Mouse (Mus musculus) heart, postnatal 14 days (tissue): ENCODE measurements at regions not wholly inside any gene's neighbourhood (a gene's known extent, or its start where the extent isn't known, plus 50 kb on each side); places are given as distances from the start of the nearest gene placed in this dataset.

ENCODE experiments used
- DNase-seq, 2 experiments: peaks; one replicate each; pipeline ENCODE4 v3.0.0; 2021 to 2022
- intact Hi-C: fragments of 180-260 bp; cut with DNase I; formaldehyde crosslinking; loops from one replicate; pipeline ENCODE4 v1.15.1; 2025

DNA sequence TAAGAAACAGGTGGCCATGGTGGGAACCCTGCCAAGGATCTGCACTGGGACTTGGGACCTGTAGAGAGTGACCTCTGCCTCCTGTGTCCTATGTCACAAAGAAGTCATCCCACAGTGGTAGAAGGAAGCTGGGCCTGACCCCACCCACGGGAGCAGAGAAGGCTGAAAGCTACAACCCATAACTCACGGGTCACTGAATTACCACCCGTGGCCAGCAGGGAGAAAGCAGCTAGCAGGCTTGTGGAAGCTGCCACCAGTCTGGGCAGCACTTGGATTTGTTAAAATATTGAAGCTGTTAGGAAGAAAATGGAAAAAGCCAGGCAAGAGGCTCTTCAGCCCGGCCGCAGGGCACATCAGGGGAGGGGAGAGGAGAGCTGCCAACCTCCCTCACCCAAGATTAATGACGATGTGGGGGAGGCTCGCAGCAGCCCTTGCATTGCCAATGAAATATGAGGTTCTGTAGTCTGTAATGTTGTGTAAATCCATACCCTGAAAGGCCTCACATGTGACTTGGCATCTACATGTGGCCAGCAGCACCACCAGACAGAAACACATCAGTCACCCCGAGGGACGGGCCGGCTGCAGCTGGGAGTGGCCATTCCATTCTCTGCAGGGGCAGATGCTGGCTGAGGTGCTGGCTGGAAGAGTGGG is 94.5 kb downstream of the Olfm1 start:
- intact Hi-C loops = no loop called here
- no peak for DNase-seq

DNA sequence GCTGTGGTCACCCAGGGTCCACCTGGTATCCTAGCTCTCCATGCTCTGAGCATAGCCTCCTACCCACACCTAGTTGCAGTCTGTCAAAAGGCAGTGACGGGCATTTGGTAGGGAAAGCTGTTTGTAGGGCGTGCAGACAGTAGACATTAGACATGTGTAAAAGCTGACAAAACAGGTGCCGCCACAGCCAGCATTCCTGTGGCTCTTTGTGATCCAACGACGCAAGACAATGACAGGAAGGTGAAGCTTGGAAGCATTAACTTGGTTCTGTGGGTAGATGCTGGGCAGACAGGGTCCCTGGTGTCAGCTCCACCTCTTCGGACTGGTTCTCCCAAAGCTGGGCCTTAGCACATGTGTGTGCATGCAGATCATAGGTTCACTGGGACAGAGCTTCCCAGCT is 96.5 kb downstream of the Olfm1 start:
- intact Hi-C loops = no loop called here
- DNase-seq = no peak

DNA sequence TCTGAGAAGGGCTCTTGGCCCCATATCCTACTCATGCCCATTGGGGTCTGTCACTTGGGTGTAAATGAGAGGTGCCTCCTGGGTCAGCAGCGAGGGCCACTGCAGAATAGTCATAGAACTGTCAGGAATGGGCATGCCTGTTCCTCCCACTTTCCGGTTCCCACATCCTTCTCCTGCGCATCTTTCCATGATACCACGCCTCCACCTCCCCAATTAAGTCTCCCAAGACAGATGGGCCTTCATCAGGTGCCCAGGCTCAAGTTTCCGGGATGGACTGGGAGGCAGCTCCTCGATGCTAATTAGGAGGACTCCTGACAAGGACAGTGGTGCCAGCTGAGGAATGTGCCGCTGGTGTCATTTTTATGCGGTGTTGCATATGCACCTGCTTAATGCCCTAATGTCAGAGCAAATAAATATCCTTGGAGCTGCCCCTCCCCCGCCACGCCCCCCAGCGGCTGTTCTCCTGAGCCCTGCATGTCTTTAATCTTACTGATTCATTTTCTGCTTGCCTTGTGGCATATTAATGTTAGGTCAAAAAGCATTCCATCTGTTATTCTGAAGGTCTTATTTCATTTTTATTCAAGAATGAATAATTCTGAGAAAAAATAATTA is 97.2 kb downstream of the Olfm1 start:
- intact Hi-C loops = no loop called here
- no peak for DNase-seq

DNA sequence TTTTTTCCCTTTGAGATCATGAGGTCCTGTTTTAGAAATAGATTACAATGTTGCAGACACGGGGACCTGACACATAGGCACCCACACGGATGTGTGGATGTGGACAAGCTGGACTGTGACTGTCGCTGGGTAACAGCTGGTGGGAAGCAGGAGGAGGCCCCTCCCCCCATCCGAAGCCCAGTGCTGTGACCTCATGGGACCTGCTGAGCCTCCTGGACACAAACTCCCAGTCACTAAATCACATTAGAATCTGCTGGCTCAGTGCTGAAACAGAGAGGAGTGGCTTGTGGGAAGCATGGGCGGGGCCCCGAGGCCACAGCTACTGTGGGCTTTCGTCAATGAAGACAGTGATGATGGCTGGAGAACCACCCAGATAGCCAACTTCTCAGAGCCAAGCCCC is 101.7 kb downstream of the Olfm1 start:
- intact Hi-C loops = no loop called here
- peak; percentile 25 to 43 for DNase-seq

DNA sequence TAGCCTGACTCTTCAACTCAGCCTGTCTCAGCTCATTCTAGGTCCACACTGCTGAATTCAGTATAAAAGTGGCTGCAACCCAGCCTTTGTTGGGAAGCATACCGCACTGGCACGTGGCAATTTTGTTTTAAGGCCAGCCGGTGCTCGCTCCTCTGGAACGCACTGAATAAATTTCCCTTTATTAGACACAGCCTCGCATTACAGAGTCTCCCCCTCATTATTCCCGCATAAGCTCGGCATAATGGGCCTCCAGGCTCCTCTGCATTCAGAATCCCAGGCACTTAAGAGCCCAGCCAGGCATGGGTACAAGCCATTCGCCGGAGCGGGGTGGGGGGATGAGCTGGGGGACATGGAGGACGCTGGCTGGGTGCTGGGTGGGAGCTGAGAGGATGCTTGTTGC is 103.4 kb downstream of the Olfm1 start:
- no peak for DNase-seq
- intact Hi-C loops = no loop called here

DNA sequence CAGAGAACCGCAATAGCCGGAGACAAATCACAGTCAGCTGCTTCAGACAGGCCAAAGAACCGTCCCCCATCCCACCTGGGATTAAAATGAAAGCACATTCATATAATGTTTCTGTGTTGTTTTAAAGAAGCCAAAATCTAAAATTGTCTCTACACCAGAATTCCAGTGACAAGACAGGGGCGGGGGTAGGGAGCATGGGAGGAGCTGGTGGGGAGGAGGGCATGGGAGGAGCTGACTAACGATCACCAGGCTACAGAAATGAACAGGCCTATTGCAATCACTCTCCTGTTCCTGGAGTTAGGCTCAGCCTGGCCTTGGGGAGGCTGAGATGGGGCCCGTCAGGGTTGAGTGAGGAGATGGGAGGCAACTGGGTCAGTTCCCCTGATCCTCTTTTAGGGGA is 105.9 kb downstream of the Olfm1 start:
- intact Hi-C loops = no loop called here

DNA sequence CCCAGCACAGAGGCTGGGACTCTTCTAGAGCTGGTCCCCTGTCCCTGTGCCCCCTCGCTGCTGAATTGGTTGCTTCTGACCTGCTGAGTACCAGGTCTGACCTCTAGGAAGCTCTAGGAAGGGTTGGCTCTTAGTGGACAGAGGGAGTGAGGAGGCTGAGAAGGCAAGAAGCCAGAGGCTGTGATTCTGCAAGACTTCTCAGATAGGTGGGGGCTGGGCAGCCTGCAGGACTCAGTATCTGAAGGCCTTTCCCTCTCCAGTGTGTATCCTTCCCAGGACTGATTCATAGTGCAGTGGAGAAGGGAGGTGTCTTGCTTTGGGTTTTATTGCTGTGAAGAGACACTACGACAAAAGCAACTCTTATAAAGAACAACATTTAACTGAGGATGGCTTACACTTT is 106.6 kb downstream of the Olfm1 start:
- DNase-seq = no peak
- intact Hi-C loops = no loop called here

More for the DNA sequence above, 105.9 kb downstream of the Olfm1 start:
- DNase-seq = no peak

DNA sequence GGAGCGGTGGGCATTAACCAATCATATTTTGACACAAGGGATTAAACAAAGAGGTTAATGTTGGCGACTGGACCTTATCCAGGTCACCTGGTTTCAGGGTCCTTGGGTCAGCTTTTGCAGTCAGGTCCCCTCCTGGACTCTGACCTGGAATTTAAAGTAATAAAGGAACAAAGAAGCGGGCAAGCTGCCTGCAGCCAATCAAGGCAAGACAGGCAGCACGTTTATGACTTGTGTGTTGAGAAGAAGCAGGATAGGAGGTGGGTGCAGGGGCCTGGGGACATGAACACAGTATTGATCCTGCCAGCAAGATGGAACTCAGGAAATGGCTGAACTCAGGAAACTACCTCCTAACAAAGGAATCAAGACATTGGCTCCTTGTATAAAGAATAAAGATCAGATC is 108.5 kb downstream of the Olfm1 start:
- no peak for DNase-seq
- intact Hi-C loops = loop anchor here (5.0 kb wide), 3 partner anchors 76 to 529 kb away; no protein-coding TSS in a partner anchor

DNA sequence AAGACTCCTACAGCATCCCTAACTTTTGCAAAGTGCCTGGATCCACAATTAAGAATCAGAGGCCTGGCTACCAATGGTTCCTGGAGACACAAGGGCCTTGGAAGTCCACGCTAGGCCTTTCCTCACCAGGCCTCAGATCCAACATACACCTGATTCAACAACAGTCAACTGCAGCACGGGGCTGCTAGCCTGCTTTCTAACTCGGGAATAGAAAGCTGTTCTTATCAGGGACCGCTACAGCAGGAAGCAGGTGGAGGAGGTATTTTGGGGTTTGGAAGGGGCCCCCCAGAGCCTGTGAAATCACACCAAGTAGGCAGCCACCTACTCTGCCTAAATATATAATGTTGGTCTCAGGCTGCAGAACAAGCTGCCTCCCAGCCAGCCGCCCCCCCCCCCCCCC is 111.1 kb downstream of the Olfm1 start:
- intact Hi-C loops = loop anchor here (1.0 to 5.0 kb wide), 4 partner anchors 73 to 532 kb away; no protein-coding TSS in a partner anchor
- DNase-seq = no peak

DNA sequence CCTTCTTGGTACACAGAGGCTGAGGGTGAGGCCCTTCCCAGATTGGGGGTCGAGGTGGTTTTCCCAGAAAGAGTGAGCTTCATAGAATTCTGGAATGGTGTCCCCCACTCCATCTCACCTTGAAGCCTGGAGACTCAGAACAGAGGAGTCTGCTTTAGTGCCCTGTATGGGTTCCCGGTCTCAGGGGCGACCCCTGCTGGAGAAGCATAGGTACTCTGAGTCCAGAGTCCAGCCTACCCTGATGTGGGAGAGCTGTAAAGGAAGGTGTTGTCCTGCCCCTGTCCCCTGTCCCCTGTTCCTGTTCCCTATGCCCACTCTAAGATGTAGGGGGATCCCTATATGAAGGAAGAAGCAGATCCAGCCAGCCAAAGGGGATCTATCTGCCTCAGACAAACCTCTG is 111.9 kb downstream of the Olfm1 start:
- intact Hi-C loops = loop anchor here (1.0 to 5.0 kb wide), 4 partner anchors 73 to 532 kb away; no protein-coding TSS in a partner anchor
- peak; percentile 72 to 80 for DNase-seq

DNA sequence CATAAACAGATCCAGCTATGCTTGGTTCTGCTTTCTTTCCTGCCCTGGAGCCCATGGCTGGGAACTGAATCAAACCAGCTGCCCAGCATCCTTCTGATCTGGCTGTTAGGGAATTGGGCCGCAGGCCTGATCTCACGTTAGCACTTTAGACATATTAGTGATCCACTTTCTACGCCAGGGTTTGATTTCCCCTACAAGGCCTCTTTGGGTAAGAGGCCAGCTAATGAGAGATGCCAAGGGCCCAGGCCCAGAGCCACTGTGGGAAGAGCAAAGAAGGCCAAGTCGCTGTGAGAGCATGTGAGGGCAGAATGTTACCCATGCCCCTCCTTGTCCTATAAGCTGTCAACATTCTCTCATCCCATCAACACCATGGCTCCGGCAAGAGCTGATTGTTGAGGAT is 116.3 kb downstream of the Olfm1 start:
- intact Hi-C loops = no loop called here
- peak; percentile 19 to 52 for DNase-seq

DNA sequence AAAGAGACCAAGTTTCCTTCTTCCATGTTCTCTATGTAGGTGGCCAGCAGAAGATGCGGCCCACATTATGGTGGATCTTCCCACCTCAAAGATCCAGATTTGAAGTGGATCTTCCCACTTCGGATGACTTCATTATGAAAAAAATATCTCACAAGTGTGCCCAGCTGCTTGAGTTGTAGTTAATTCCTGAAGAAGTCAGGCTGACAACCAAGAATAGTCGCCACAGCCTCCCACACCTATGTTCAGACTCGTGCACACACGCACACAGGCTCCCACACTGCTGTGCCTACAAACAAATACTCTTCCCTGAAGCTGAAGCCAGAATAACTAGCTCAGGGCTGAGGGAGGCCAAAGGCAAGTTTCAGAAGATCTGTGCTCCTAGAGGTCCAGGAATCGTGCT is 119.4 kb downstream of the Olfm1 start:
- intact Hi-C loops = no loop called here
- no peak for DNase-seq

DNA sequence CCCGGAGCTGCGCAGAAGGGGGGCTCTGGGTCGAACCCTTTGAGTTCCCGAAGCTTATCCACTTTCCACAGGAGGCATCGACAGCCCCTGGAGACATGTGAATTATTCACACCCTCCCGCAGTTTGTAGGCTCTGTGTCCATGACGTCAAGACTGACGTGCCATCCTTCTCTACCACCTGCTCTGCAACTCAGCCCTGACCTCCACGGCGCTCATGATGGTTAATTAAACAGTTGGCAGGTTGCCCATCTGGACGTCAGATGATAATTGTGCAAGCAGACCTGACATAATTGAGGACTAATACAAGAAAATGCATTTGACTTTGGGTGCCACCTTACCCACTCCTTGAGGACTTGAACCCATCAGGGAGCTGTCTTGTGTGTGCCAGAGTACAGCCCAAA is 121.1 kb upstream of the Ppp1r26 start:
- DNase-seq = no peak
- intact Hi-C loops = no loop called here

DNA sequence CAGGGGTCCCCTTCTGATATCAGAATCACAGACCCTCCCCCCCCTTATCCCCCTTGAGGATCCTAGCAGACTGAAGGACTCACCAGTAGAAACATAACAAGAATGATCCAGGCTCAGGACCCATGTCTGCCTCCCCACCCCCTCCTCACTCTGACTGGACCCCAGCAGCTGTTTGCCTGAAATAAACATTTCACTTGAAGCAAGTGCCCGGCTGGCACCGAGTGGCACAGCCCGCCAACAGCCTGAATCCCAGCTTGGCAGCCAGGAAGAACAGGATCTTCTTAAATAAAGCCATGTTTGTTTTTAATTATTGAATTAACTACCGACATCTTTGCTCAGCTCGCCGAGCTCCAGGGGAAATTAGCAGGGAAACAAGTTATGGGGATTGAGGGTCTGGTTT is 120.5 kb upstream of the Ppp1r26 start:
- intact Hi-C loops = no loop called here
- no peak for DNase-seq

DNA sequence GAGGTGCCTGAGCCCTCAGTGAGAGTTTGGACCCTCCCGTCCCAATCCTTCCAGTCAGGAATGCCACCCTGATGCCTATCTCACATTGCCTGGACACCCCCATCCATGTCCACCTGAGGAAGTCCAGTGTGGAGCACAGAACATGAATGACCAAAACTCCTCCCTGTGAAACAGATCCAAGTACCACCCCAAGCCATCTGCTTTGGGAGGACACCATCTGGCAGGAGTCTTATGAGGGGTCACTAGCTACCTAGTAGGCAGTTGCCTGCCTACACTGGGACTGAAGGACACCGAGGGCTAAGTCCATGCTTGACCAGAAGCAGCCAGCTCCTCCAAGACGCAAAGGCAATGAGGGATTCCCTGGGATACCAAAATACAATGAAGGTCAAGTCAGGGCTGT is 119.9 kb upstream of the Ppp1r26 start:
- intact Hi-C loops = no loop called here

DNA sequence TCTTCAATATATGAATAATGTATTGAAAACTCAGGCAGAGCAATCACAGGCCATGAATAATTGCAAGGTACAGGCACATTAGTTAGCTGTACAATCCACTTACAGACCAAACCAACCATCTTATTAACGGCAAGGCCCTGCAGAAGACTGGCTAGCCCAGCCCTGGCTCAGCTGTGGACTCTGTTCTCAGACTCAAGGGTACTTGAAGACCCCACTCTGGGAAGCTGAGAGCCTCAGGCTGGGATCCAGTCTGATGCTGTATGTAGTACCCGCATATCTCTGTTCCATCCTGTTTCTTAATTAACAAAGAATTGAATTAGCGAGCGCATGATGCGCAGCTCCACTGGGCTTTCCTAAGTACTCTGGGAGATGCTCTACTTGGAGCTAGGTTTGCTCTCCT is 117.5 kb upstream of the Ppp1r26 start:
- no peak for DNase-seq
- intact Hi-C loops = no loop called here

More for the DNA sequence above, 119.9 kb upstream of the Ppp1r26 start:
- DNase-seq = no peak

DNA sequence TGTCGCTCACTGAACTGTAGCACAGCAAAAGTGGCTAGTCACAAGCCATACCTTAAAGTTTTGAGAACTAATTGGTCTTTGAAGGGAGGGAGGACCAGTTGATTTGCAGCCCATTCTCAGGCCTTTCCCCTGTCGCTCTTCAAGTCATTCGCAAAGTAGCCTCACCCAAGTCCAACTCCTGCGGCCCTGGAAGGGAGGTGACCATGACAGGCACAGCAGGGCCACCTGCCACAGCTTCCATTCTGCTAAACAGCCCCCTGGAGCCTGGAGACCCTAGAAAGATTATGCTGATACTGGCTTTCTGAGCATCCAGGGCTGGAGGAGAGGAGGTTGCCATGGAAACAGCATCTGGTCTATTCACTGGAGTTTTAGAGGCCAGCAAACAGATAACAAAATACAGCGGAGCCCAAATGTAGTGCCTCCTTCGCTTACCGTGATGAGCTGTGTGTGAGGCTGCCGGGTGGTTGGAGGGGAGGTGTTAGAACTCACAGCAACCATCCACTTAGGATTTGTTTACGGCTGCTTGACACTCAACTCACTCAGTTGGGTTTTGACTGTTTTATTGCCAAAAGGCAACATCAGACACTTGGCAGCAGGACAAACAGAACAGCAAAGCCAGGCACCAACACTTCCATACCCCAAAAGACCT is 111.3 kb upstream of the Ppp1r26 start:
- no peak for DNase-seq
- intact Hi-C loops = no loop called here

DNA sequence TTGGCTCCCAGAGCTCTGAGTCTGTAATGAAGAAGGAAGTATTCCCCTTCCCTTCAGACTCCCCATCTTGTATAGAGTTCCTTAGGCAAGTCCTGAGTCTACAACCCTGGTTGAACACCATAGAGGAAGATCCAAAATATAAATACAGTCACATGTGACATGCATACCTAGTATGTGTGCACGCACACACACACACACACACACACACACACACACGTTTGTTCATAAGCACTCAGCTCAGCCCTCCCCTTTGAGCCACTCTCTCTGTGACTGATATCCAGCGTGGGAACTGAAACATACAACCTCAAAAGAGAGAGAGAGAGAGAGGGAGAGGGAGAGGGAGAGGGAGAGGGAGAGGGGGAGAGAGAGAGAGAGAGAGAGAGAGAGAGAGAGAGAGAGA is 110.8 kb upstream of the Ppp1r26 start:
- intact Hi-C loops = no loop called here
- no peak for DNase-seq

DNA sequence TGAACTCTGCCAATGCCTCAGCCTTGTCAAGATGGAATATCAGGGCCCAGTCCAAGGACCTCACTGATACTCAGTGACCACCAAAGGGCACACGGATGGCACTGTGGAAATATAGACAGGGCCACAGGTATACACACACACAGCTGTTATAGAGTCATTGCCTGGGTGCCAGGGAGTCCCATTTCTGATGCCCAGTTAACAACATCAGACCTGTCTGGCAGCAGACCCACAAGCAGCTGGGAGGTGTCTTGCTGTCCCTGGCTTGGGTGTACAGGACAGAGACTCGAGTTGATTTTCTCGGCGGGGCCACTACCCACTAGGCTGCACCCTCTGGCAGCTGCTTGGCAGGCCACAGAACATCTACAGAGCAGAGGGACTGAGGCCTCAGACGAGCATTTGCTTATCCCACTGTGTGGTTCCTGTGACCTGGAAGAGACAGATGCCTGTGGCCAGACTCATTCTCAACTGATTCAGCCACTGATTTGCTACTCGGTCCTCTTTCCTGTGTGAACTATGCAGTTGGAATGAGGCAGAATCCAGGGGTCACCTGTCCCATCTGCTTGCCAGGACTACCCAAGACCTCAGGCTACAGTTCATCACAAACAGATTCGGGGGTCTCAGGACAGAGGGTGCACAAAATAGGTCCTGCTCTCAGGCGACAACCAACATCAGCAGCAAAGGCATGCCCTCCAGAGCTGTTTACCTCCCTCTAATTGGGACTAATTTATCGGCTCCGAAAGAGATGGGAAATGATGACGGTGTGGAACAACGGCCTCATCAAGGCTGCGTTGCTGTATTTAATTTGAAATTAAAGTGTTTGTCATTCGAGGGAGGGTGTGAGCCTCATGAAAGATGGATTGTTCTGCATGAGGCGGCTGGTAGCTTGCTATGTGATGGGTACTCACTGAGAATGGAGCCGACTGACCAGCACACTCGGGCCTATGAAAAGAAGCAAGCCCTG is 110.0 kb upstream of the Ppp1r26 start:
- DNase-seq = no peak
- intact Hi-C loops = no loop called here

DNA sequence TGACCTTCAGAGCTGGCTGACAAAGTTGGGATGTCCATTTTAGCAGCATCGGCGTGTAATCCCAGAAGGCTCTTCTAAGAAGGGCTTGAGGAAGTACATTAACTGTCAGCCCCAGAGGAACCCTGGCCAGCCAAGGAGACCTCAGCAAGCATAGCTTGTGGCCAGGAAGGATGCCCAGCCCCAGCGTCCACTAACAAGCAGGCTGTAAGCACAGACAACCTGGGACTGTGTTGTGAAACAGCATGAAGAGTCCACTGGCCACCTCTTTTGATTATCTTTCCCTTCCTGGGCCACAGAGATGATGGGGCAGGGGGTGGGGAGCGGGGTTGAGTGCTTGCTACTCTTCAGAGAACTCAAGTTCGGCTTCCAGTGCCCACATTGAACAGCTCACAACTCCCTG is 109.0 kb upstream of the Ppp1r26 start:
- intact Hi-C loops = no loop called here
- no peak for DNase-seq

DNA sequence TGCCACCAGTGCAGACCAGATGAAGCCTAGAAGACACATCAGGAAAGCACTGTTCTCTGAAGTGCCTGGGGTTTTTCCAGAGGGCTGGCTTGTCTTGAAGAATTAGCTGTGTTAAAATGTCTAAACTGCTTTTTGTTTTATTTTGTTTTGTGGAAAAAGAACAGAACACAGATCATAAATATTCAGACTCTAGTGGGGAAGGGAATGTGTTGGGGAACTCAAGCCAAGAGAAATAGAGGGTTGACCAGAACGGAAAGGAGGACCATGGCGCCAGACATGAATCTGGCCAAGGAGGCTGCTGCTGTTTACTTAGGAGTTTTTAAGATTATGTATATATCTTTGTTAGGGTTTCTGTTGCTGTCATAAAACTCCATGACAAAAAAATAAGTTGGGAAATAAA is 105.3 kb upstream of the Ppp1r26 start:
- no peak for DNase-seq
- intact Hi-C loops = no loop called here
